Mouse (Mus musculus) megakaryocyte, embryonic 14.5 days (primary cell): ENCODE data around the gene Exosc8.

Experiments
- FLI1 ChIP-seq: IDR thresholded peaks from 2 replicates; pipeline ENCODE4 v1.6.1; 2012; ENCODE audit warnings: low read length, inconsistent platforms, mixed read lengths
- GATA1 ChIP-seq: IDR thresholded peaks from 3 replicates; pipeline ENCODE4 v1.6.1; 2012; ENCODE audit warnings: mixed read lengths, low read length, inconsistent platforms, borderline replicate concordance

- no peak for TF ChIP-seq GATA1
- TF ChIP-seq FLI1 = no peak
These were observed 53.6 kb downstream of the Exosc8 start for GRCm38 (mm10) chr3:54681310-54682204.
